Comparison of ENCODE assay signal across 31 mouse cellular contexts in genomic region chr17:32251827-32252470, GRCm38 (mm10). TPM values are rescaled to one million over a fixed set of nuclear protein-coding genes. Genes with fewer than 3 reads are reported as not detected.
DNase-seq lines count a peak whose midpoint lies in the region; ATAC-seq and TF ChIP-seq lines count a peak whose summit lies in the region.
"Had no signal": no experiment of that assay in that cellular context is flagged by ENCODE, and none has a peak within 500 bp of the region (broad histone marks: within the 10 kb centered on the region; RNA-seq: fewer than 3 reads in every experiment).

No protein-coding gene starts in this region.

- WGBS in heart, embryonic 10.5 days: 88% methylated on average over 2 of the region's 2 CpGs
- WGBS in midbrain, embryonic 11.5 days: 99% methylated on average over 2 of the region's 2 CpGs
- WGBS in midbrain, embryonic 14.5 days: 95% methylated on average over 2 of the region's 2 CpGs
- 33% methylated on average over 1 of the region's 2 CpGs for WGBS in macrophage (ENCODE audit: missing documents)
- WGBS in stomach, postnatal 0 days: 60% methylated on average over 2 of the region's 2 CpGs

- H3K27me3 ChIP-seq in heart, embryonic 10.5 days (ENCODE audit: insufficient read depth, poor library complexity, severe bottlenecking): no peaks in the 10 kb centered on the region
- H3K27me3 ChIP-seq in midbrain, embryonic 11.5 days (ENCODE audit: control insufficient read depth, insufficient read depth, low read length): no peaks in the 10 kb centered on the region
- H3K27me3 ChIP-seq in midbrain, embryonic 14.5 days (ENCODE audit: control insufficient read depth, insufficient read depth, low read length): no peaks in the 10 kb centered on the region
- H3K27me3 ChIP-seq in stomach, postnatal 0 days (ENCODE audit: control insufficient read depth, insufficient read depth, low read length): no peaks in the 10 kb centered on the region
- H3K27me3 ChIP-seq: embryonic facial prominence, embryonic 13.5 days; heart, embryonic 12.5 days; hindbrain, embryonic 13.5 days; limb, embryonic 15.5 days; liver, embryonic 13.5 days had no signal

- H3K4me3 ChIP-seq in heart, embryonic 10.5 days: no peak overlapping the region
- no peak overlapping the region for H3K4me3 ChIP-seq in midbrain, embryonic 11.5 days (ENCODE audit: low read depth, low read length)
- no peak overlapping the region for H3K4me3 ChIP-seq in midbrain, embryonic 14.5 days (replicated peaks; ENCODE audit: low read depth, low read length)
- no peak overlapping the region for H3K4me3 ChIP-seq in macrophage (ENCODE audit: inconsistent target)
- no peak overlapping the region for H3K4me3 ChIP-seq in stomach, postnatal 0 days (ENCODE audit: low read depth, low read length)
- H3K4me3 ChIP-seq: embryonic facial prominence, embryonic 13.5 days; erythroblast, embryonic 14.5 days; heart, embryonic 12.5 days; hindbrain, embryonic 13.5 days; limb, embryonic 10.5 days; limb, embryonic 15.5 days; liver, embryonic 13.5 days had no signal

- intact Hi-C loops in left cerebral cortex, postnatal 36 days (cut with DNase I): no loop called here

- H3K9me3 ChIP-seq in heart, embryonic 10.5 days: no peaks in the 10 kb centered on the region
- H3K9me3 ChIP-seq in midbrain, embryonic 11.5 days (ENCODE audit: control insufficient read depth, low read length): no peaks in the 10 kb centered on the region
- H3K9me3 ChIP-seq in midbrain, embryonic 14.5 days (ENCODE audit: control insufficient read depth, low read length): no peaks in the 10 kb centered on the region
- no peaks in the 10 kb centered on the region for H3K9me3 ChIP-seq in stomach, postnatal 0 days (ENCODE audit: control insufficient read depth, low read length)
- H3K9me3 ChIP-seq: embryonic facial prominence, embryonic 13.5 days; heart, embryonic 12.5 days; hindbrain, embryonic 13.5 days; limb, embryonic 10.5 days; limb, embryonic 15.5 days; liver, embryonic 13.5 days had no signal

- peaks cover 8% of the 10 kb centered on the region for H3K4me1 ChIP-seq in heart, embryonic 10.5 days
- H3K4me1 ChIP-seq in midbrain, embryonic 11.5 days (ENCODE audit: control insufficient read depth, insufficient read depth, low read length): no peaks in the 10 kb centered on the region
- H3K4me1 ChIP-seq in midbrain, embryonic 14.5 days (ENCODE audit: control insufficient read depth, insufficient read depth, low read length): no peaks in the 10 kb centered on the region
- no peaks in the 10 kb centered on the region for H3K4me1 ChIP-seq in stomach, postnatal 0 days (replicated peaks; ENCODE audit: control insufficient read depth, insufficient read depth)
- H3K4me1 ChIP-seq: hindbrain, embryonic 13.5 days; limb, embryonic 10.5 days; limb, embryonic 15.5 days had no signal

- H3K36me3 ChIP-seq in heart, embryonic 10.5 days: peaks cover 17% of the 10 kb centered on the region
- H3K36me3 ChIP-seq in midbrain, embryonic 11.5 days (ENCODE audit: control insufficient read depth, insufficient read depth, low read length): no peaks in the 10 kb centered on the region; the same call in 1 of the 2 replicates
- no peaks in the 10 kb centered on the region for H3K36me3 ChIP-seq in midbrain, embryonic 14.5 days (ENCODE audit: control insufficient read depth, insufficient read depth, low read length)
- H3K36me3 ChIP-seq in macrophage (ENCODE audit: inconsistent target): no peaks in the 10 kb centered on the region
- H3K36me3 ChIP-seq in stomach, postnatal 0 days (ENCODE audit: control insufficient read depth, insufficient read depth, low read length): no peaks in the 10 kb centered on the region

- H3K79me2 ChIP-seq in macrophage (ENCODE audit: inconsistent target): peaks cover 100% of the 10 kb centered on the region

- no peak overlapping the region for H3K27ac ChIP-seq in heart, embryonic 10.5 days
- no peak overlapping the region for H3K27ac ChIP-seq in midbrain, embryonic 11.5 days (ENCODE audit: low read depth, low read length)
- no peak overlapping the region for H3K27ac ChIP-seq in midbrain, embryonic 14.5 days (replicated peaks; ENCODE audit: low read depth, low read length)
- H3K27ac ChIP-seq in macrophage: 0 out of 2 replicates have a peak overlapping the region, but pooled peaks have one; percentile 8
- no peak overlapping the region for H3K27ac ChIP-seq in stomach, postnatal 0 days (replicated peaks)
- H3K27ac ChIP-seq: embryonic facial prominence, embryonic 13.5 days; hindbrain, embryonic 13.5 days; kidney, postnatal 0 days; limb, embryonic 10.5 days; limb, embryonic 15.5 days; liver, embryonic 13.5 days had no signal

- DNase-seq in heart, adult 11 months: peak; percentile 35
- no peak for DNase-seq in heart, embryonic 10.5 days (ENCODE audit: low spot score)
- peak; percentile 44 for DNase-seq in midbrain, embryonic 11.5 days (ENCODE audit: low spot score, missing footprints)
- no peak for DNase-seq in midbrain, embryonic 14.5 days
- DNase-seq in stomach, postnatal 0 days (ENCODE audit: low spot score): no peak
- no peak for DNase-seq in left cerebral cortex, postnatal 36 days (ENCODE audit: low spot score in 2 of 2)
- DNase-seq in thymus, postnatal 14 days: no peak
- DNase-seq: adrenal gland, postnatal 25 days; B cell, adult 2 months; cerebellum, adult 11-12 months; cerebellum, adult 9-11 months; forebrain, postnatal 0 days; gastrocnemius, postnatal 14 days; heart, adult 18-20 months; heart, postnatal 4 days; kidney, adult 8-10 months; kidney, postnatal 4 days; liver, embryonic 13.5 days; lung, adult 18-20 months; spleen, adult 18-20 months; thymus, postnatal 4 days had no signal

- ATAC-seq in midbrain, embryonic 11.5 days (ENCODE audit: low FRiP score): no peak
- no peak for ATAC-seq in midbrain, embryonic 14.5 days (ENCODE audit: low FRiP score, low TSS enrichment)
- ATAC-seq in stomach, postnatal 0 days (ENCODE audit: low FRiP score, low TSS enrichment): peak; percentile 64; the same call in 1 of the 2 replicates
- ATAC-seq: forebrain, postnatal 0 days; intestine, embryonic 16.5 days; midbrain, embryonic 16.5 days had no signal

- no peak overlapping the region for H3K4me2 ChIP-seq in midbrain, embryonic 11.5 days
- no peak overlapping the region for H3K4me2 ChIP-seq in midbrain, embryonic 14.5 days (ENCODE audit: low read length)
- no peak overlapping the region for H3K4me2 ChIP-seq in stomach, postnatal 0 days (replicated peaks; ENCODE audit: low read depth)
- H3K4me2 ChIP-seq: embryonic facial prominence, embryonic 13.5 days; heart, embryonic 12.5 days; hindbrain, embryonic 13.5 days; limb, embryonic 15.5 days; liver, embryonic 13.5 days had no signal

- no peak for TF ChIP-seq EP300 in stomach, postnatal 0 days (optimal IDR thresholded peaks at IDR 0.05)

- no peak overlapping the region for H3K9ac ChIP-seq in midbrain, embryonic 11.5 days (ENCODE audit: low read length)
- H3K9ac ChIP-seq in midbrain, embryonic 14.5 days (replicated peaks; ENCODE audit: low read length): no peak overlapping the region
- H3K9ac ChIP-seq in stomach, postnatal 0 days (ENCODE audit: low read length): no peak overlapping the region
- H3K9ac ChIP-seq: embryonic facial prominence, embryonic 13.5 days; forebrain, postnatal 0 days; heart, embryonic 12.5 days; hindbrain, embryonic 13.5 days; limb, embryonic 15.5 days; liver, embryonic 13.5 days had no signal

- TF ChIP-seq CTCF in stomach, postnatal 0 days (IDR thresholded peaks at IDR 0.05; ENCODE audit: low read depth): no peak

RNA-seq across cellular contexts. Expression of gene Brd4, which starts 32.6 kb away (rescaled TPM):
- polyA plus RNA-seq in heart, embryonic 10.5 days (2016; fragmentation: Nextera tagmentation; extraction: Ambion mirVana): 73.1 and 105 TPM in 2 replicates
- polyA plus RNA-seq in midbrain, embryonic 11.5 days (2014; fragmentation: Nextera tagmentation; extraction: Ambion mirVana): 82.8 and 97.9 TPM in 2 replicates
- 72.5 and 101 TPM in 2 replicates for polyA plus RNA-seq in midbrain, embryonic 14.5 days (2014; fragmentation: Nextera tagmentation; extraction: Ambion mirVana)
- total RNA-seq in macrophage (2018; cell fraction: chromatin; rRNA removed): 100 to 1,000 TPM; 214 to 341 (median 254) TPM
- total RNA-seq in macrophage (2018; cell fraction: cytosol; rRNA removed): 100 to 1,000 TPM in 14 of 26 experiments, 10 to 100 TPM in 12; 75.7 to 114 (median 101) TPM
- total RNA-seq in macrophage (2018; cell fraction: nucleus; rRNA removed): 100 to 1,000 TPM; 133 to 233 (median 171) TPM
- 51.6 to 129 TPM (median 55.6 TPM) in 3 replicates for polyA plus RNA-seq in macrophage (2018)
- 28.6 and 29.9 TPM in 2 replicates for polyA plus RNA-seq in stomach, postnatal 0 days (2015; fragmentation: Nextera tagmentation; extraction: Ambion mirVana)
- 100 to 1,000 TPM; 103 to 147 TPM for total RNA-seq in left cerebral cortex, postnatal 36 days (2021)

Comparison
In these comparisons a context has a peak if more than half of its experiments do, and no peak if none do; other contexts are left out.
1. DNase-seq: peak in heart, adult 11 months (single experiment) and midbrain, embryonic 11.5 days (single experiment); none in heart, embryonic 10.5 days (single experiment), midbrain, embryonic 14.5 days (single experiment), stomach, postnatal 0 days (single experiment), left cerebral cortex, postnatal 36 days (0 of 2) and thymus, postnatal 14 days (single experiment).